Mouse (Mus musculus) liver, embryonic 14.5 days (tissue): ENCODE data around the gene Trim30b. TPM values are rescaled to one million over a fixed set of nuclear protein-coding genes. Genes with fewer than 3 reads are reported as not detected.
"Not testable (repeated sequence)": the region's sequence is repeated elsewhere in the genome, so short reads cannot be mapped to it uniquely, and the experiment has no call there.

Source experiments
- ATAC-seq: fragments of 200-750 bp; cut with Nextera tagmentation; 2 replicates; pipeline ENCODE4 v1.8.0; 2017; ENCODE audit warnings: moderate number of reproducible peaks, mild to moderate bottlenecking, moderate library complexity; ENCODE audit not compliant: insufficient read depth
- DNase-seq, 3 experiments: peaks; one replicate each; pipeline ENCODE4 v3.0.0-alpha.2; 2012 to 2013; ENCODE audit warnings: low read depth in 3 of 3, low spot score in 3 of 3
- H3K27ac ChIP-seq: fragments of 300-500 bp; sonication (generic); 2 replicates; pipeline ENCODE4 v1.5.1; 2014; ENCODE audit warnings: moderate library complexity, mild to moderate bottlenecking, control low read depth, inconsistent platforms
- H3K27me3 ChIP-seq: fragments of 300-500 bp; sonication (generic); 2 replicates; pipeline ENCODE4 v1.6.1; 2014; ENCODE audit warnings: mild to moderate bottlenecking, low read length, moderate library complexity; ENCODE audit not compliant: control insufficient read depth, insufficient read depth
- H3K36me3 ChIP-seq: fragments of 300-500 bp; sonication (generic); replicated peaks from 2 replicates; pipeline ENCODE4 v1.6.1; 2014; ENCODE audit warnings: low read depth; ENCODE audit not compliant: control insufficient read depth, insufficient read depth
- H3K4me1 ChIP-seq, 2 experiments: fragments of 200-500 bp in 1 of 2; fragments of 300-500 bp in 1 of 2; sonication (generic) in 1 of 2; replicated peaks; 2 replicates each; pipeline ENCODE4 v1.6.1; 2012 to 2014; ENCODE audit warnings: antibody characterized with exemption in 1 of 2, inconsistent platforms in 1 of 2, low read length in 1 of 2; ENCODE audit not compliant: control insufficient read depth in 2 of 2, insufficient read depth in 2 of 2
- H3K4me2 ChIP-seq: fragments of 300-500 bp; sonication (generic); 2 replicates; pipeline ENCODE4 v1.6.1; 2014; ENCODE audit warnings: low read depth, mild to moderate bottlenecking, control low read depth, moderate library complexity
- H3K4me3 ChIP-seq, 2 experiments: fragments of 200-500 bp in 1 of 2; fragments of 300-500 bp in 1 of 2; sonication (generic) in 1 of 2; 2 replicates each; pipeline ENCODE4 v1.5.1; 2012 to 2014; ENCODE audit warnings: low read depth in 2 of 2, low read length in 2 of 2, mild to moderate bottlenecking in 2 of 2, control low read depth in 1 of 2, inconsistent platforms in 1 of 2, moderate library complexity in 1 of 2; ENCODE audit not compliant: insufficient read depth in 1 of 2
- H3K9ac ChIP-seq: fragments of 300-500 bp; sonication (generic); replicated peaks from 2 replicates; pipeline ENCODE4 v1.6.1; 2014; ENCODE audit warnings: mild to moderate bottlenecking, control low read depth, moderate library complexity
- H3K9me3 ChIP-seq: fragments of 300-500 bp; sonication (generic); 2 replicates; pipeline ENCODE4 v1.6.1; 2016; ENCODE audit warnings: low read length, mixed read lengths; ENCODE audit not compliant: control insufficient read depth
- CTCF ChIP-seq: IDR thresholded peaks from 2 replicates; pipeline ENCODE4 v1.5.1; 2016; ENCODE audit warnings: antibody characterized with exemption, low read depth, control low read depth
- EP300 ChIP-seq: IDR thresholded peaks from 2 replicates; pipeline ENCODE4 v1.6.1; 2016; ENCODE audit warnings: antibody characterized with exemption, low read depth
- WGBS: fragments of 180-500 bp; shearing (Covaris S2); extraction: QIAGEN DNeasy Blood & Tissue Kit; methylation state at CpG from one replicate; pipeline ENCODE4 v1.1.7; 2014; ENCODE audit not compliant: insufficient replicate concordance; 5-methylcytosine and 5-hydroxymethylcytosine counted together
- polyA plus RNA-seq, 2 experiments: library from polyadenylated mRNA; depleted of rRNA in 1 of 2; stranded (reverse) in 1 of 2; unstranded in 1 of 2; fragments of >200 nt; fragmentation: Nextera tagmentation in 1 of 2; extraction: Ambion mirVana in 1 of 2; gene quantifications; 2 replicates each; pipeline versions ENCODE4 v1.2.1 to v1.2.3; 2012 to 2014

The Trim30b gene
- polyA plus RNA-seq, 2 experiments: 0.19 to 0.27 TPM

- Histone ChIP-seq H3K27me3 (no peaks in the 10 kb centered on the region), H3K4me2 (no peak overlapping the region), H3K27ac (no peak overlapping the region), H3K36me3 (no peaks in the 10 kb centered on the region), H3K9ac (no peak overlapping the region), H3K4me3 (no peak overlapping the region), H3K4me1 (no peaks in the 10 kb centered on the region), H3K9me3 (no peaks in the 10 kb centered on the region)
- TF ChIP-seq EP300 (no peak), CTCF (no peak)
- no peak for ATAC-seq
- no peak for DNase-seq
Observed at GRCm38 (mm10) chr7:104366339-104366738, 3.3 kb downstream of the Trim30b start.

DNA sequence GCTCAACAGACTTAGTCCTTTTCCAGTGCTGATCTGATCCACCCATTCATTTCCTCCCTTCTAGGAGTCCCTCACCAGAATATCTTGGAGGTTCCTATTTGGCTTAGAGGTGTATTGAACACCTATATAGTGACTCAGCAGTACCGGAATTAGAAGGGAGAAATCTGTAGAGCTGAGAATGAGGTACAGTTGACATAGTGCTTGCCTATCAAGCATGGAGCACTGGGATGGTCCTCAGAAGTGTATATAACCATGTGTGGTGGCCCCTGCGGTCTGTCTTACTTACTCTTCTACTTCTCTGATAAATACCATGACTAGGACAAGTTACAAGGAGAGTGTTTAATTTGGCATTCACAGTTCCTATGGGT is 16.1 kb downstream of the Trim30b start:
- DNase-seq (no peak), ATAC-seq (peak; percentile 44)
- peaks cover 0 to 9% of the 10 kb centered on the region in 2 experiments; a peak in 2 of 4 replicates for H3K4me1 ChIP-seq
- peak overlapping the region; percentile 62 to 77 for H3K4me3 ChIP-seq
- TF ChIP-seq CTCF: no peak
- TF ChIP-seq EP300: no peak
- H3K9me3 ChIP-seq: no peaks in the 10 kb centered on the region
- H3K27me3 ChIP-seq: no peaks in the 10 kb centered on the region
- no peak overlapping the region for H3K9ac ChIP-seq
- 63% methylated on average over 2 of the region's 2 CpGs for WGBS
- peak overlapping the region; percentile 74 for H3K4me2 ChIP-seq
- peak overlapping the region; percentile 47; the same call in 1 of the 2 replicates for H3K27ac ChIP-seq
- H3K36me3 ChIP-seq: no peaks in the 10 kb centered on the region

- Histone ChIP-seq H3K4me1 (peaks cover 0 to 9% of the 10 kb centered on the region in 2 experiments; a peak in 2 of 4 replicates), H3K4me3 (peak within 1 kb of the TSS; percentile 62 to 77), H3K9ac (peak within 1 kb of the TSS; percentile 59), H3K36me3 (no peaks in the 10 kb centered on the region), H3K4me2 (peak within 1 kb of the TSS; percentile 74), H3K27me3 (no peaks in the 10 kb centered on the region), H3K27ac (peak within 1 kb of the TSS; percentile 53), H3K9me3 (no peaks in the 10 kb centered on the region)
- TF ChIP-seq EP300: peak; percentile 23; the same call in 1 of the 2 replicates
- TF ChIP-seq CTCF: no peak
- 2% methylated on average over 14 of the region's 14 CpGs for WGBS
- DNase-seq (peak; percentile 68 to 81 (median 78)), ATAC-seq (peak; percentile 100)
Observed at GRCm38 (mm10) chr7:104352717-104353599, 16.7 kb downstream of the Trim30b start, which contains the start of gene Trim12c. Gene Trim12c (minus strand): TSS chr7:104353362.

DNA sequence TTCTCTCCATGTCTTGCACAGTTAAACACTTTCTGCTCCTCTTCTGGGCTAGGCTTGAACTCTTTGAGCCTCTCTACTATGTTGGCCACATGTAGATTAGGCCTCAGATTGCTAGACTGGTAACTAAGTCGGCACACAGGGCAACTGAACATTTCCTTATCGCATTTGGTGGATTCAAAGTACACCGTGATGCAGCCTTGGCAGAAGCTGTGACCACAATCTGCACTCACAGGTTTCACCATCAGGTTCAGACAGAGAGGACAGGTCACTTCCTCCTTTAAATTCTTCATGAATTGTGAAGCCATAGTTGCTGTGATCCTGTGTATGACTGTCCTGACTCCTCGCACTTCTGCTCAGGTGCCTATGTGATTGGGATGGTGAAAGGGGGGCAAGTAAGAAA is 21.6 kb downstream of the Trim30b start:
- H3K27me3 ChIP-seq, H3K9me3 ChIP-seq, DNase-seq, H3K4me1 ChIP-seq, ATAC-seq, H3K4me2 ChIP-seq, H3K27ac ChIP-seq, H3K9ac ChIP-seq, H3K4me3 ChIP-seq, H3K36me3 ChIP-seq: not testable (repeated sequence)
- WGBS: 62% methylated on average over 4 of the region's 4 CpGs

DNA sequence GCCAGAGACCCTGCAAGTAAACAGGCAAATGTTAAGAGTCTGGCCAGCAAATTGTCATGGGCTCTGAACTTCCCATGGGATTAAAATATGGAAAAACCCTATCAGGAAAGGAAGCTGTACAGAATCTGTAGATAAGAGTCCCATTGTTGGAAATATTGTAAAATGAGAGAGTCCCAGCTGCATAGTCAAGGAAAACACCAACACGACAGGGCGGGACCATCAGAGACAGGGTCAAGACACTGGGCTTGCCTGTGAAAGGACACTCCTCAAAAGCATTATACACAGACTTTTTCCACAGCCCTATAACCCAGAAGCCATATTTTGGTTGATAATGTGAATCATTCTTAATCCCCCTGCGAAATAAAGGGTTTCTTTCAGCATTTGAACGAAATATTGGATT is 28.9 kb downstream of the Trim30b start:
- not testable (repeated sequence) for H3K9me3 ChIP-seq, H3K4me1 ChIP-seq, H3K27ac ChIP-seq, H3K36me3 ChIP-seq, H3K4me2 ChIP-seq, H3K4me3 ChIP-seq, H3K27me3 ChIP-seq, ATAC-seq, H3K9ac ChIP-seq, DNase-seq
- WGBS: 60% methylated on average over 2 of the region's 4 CpGs

DNA sequence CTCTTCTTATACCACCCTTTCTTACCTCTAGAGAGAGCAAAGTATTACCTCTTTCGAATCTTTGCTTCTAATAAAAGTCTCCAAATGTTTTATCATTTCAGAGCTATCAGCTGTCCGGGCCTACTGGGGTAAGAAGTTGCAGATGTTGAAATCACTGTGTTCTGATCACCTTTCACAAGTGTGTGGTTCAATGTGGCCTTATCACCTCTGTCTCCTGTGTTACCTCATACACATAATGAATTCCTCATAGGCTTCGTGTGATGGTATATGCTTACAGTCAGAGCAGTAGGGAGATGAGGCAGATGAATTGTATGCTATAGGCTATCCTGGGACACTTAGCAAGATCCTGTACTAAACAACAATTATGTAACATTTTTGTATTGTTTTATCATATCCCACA is 34.1 kb downstream of the Trim30b start:
- not testable (repeated sequence) for H3K36me3 ChIP-seq, H3K4me1 ChIP-seq, H3K4me3 ChIP-seq, H3K9ac ChIP-seq, H3K9me3 ChIP-seq, DNase-seq, ATAC-seq, H3K27ac ChIP-seq, H3K27me3 ChIP-seq, H3K4me2 ChIP-seq
- 54% methylated on average over 3 of the region's 3 CpGs for WGBS

DNA sequence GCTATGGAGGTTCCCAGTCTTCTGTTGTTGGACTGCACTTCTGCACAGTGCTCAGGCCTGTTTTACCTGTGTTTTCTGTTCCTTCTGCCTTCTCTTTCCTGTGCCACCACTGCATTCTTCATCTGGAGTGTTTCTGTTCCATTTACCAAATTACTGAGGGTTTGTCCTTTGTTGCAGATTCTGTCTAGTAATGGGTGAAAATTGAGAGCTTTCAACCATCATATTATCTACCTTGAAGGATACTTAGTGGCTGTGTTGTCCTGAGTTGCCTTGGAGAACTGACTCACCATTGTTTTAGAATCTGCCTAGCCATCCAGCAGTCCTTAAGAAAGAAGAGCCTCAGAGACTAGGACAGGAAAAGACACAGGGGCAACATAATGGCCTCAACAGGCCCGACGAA is 40.5 kb downstream of the Trim30b start, which contains the start of gene Trim34b:
Gene Trim34b (plus strand): TSS at position 301 of the 400 bp plus-strand sequence.
- not testable (repeated sequence) for H3K36me3 ChIP-seq, DNase-seq, H3K27ac ChIP-seq, ATAC-seq, H3K4me3 ChIP-seq, H3K27me3 ChIP-seq, H3K9ac ChIP-seq, H3K4me1 ChIP-seq, H3K4me2 ChIP-seq, H3K9me3 ChIP-seq
- WGBS: 70% methylated on average over 2 of the region's 2 CpGs
